Comparison of ENCODE assay signal across 20 mouse cellular contexts in genomic region chr3:101401501-101401900, GRCm38 (mm10).
"Had no signal": no experiment of that assay in that cellular context is flagged by ENCODE, and none has a peak within 500 bp of the region (broad histone marks: within the 10 kb centered on the region; RNA-seq: fewer than 3 reads in every experiment).

No protein-coding gene starts in this region.

- DNase-seq: kidney, adult 9 months; layer of hippocampus, postnatal 36 days; liver, postnatal 0 days; lung, embryonic 14.5 days; thymus, adult 18-20 months; thymus, postnatal 36 days had no signal

- H3K36me3 ChIP-seq: intestine, embryonic 15.5 days; limb, embryonic 15.5 days; midbrain, embryonic 10.5 days; midbrain, embryonic 13.5 days; neural tube, embryonic 13.5 days had no signal

- H3K9me3 ChIP-seq: intestine, embryonic 15.5 days; limb, embryonic 15.5 days; midbrain, embryonic 10.5 days; midbrain, embryonic 13.5 days; neural tube, embryonic 13.5 days had no signal

- H3K9ac ChIP-seq: intestine, embryonic 15.5 days; limb, embryonic 15.5 days; liver, embryonic 14.5 days; liver, postnatal 0 days; lung, embryonic 14.5 days; midbrain, embryonic 13.5 days; neural tube, embryonic 13.5 days had no signal

- H3K27me3 ChIP-seq: intestine, embryonic 15.5 days; limb, embryonic 15.5 days; neural tube, embryonic 13.5 days had no signal

- H3K27ac ChIP-seq: intestine, embryonic 15.5 days; kidney, postnatal 0 days; layer of hippocampus, adult 2 months; left cerebral cortex, adult 2 months; limb, embryonic 15.5 days; liver, embryonic 14.5 days; macrophage; midbrain, embryonic 10.5 days; midbrain, embryonic 13.5 days; neural tube, embryonic 13.5 days had no signal

- ATAC-seq: intestine, embryonic 15.5 days; liver, postnatal 0 days; lung, postnatal 0 days; midbrain, embryonic 13.5 days; midbrain, embryonic 16.5 days had no signal

- H3K4me3 ChIP-seq: intestine, embryonic 15.5 days; layer of hippocampus, adult 2 months; left cerebral cortex, adult 2 months; limb, embryonic 15.5 days; midbrain, embryonic 10.5 days; midbrain, embryonic 13.5 days; myocyte; neural tube, embryonic 13.5 days had no signal

- H3K4me2 ChIP-seq: intestine, embryonic 15.5 days; limb, embryonic 15.5 days; liver, embryonic 11.5 days; lung, embryonic 14.5 days; midbrain, embryonic 13.5 days; neural tube, embryonic 13.5 days had no signal
